Mouse (Mus musculus): ENCODE results near the gene Tbx20. TPM values are rescaled to one million over a fixed set of nuclear protein-coding genes. Genes with fewer than 3 reads are reported as not detected.
A peak's percentile ranks its signal among the peaks of the same experiment; 100 is the strongest.

The Tbx20 gene
- 2.1 TPM in 2 replicates for polyA plus RNA-seq (2015; fragmentation: Nextera tagmentation; extraction: Ambion mirVana)

DNA sequence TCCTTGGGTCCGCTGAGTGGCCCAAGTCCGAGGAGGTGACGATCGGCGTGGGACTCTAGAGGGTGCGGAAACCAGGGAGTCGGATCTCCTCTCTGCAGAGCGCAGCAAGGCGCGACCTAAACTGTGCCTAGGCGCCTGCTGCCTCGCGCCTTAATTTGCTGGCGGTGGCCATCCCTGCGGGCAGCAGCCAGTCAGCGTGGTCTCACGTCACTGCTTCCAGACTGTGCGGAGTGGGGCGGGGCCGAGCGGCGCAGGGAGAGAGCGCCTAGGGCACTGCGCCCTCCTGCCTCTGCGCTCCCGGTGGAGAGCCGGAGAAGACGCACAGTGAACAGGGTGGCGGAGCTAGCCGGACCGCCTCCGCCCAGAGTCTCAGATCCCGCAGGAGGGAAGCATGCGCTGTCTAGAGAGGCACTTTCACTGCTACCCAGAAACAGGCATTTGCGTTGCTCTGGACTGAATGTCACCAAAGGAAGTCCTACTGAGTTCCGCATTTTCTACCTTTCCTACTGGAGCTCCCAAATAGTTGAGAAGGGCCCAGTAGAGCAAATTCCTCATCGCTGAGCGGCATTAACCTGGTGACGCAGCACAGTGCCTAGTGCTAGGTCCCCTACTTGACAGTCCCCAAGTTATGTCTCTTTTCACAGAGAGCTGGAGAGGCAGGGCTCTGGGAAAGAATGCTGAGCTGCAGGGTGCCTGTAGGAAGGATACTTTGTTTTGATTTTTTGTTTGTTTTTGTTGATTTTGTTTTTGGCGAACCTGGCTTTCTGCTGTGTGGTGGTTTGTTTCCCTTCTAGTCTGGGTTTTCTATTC lies at the start of gene Tbx20:
Gene Tbx20 (minus strand): TSS at position 144 of the 810 bp plus-strand sequence.
- WGBS, result under 1% methylated on average over 40 of the region's 40 CpGs
- no peak within 1 kb of the TSS for H3K27ac ChIP-seq

DNA sequence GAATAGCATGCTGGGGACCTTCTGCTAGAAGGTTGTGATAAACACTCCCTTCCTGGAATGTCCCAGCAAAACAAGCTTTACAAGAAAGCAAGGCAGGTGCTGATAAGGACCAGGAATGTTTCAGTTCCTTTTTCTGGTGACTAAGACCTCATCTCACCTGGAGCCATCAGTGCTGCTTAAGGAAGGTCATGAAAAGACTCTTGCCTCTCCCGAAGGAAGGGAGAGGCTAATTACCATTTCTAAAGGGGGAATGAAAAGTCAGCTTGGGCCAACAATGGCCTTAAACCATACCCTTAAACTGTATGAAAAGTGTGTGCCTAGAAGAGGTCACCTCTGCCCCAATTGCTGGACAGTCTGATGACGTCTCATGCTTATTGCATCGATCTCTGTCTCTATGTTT lies 44.4 kb upstream of the Tbx20 start:
- no peaks in the 10 kb centered on the region for H3K36me3 ChIP-seq
- H3K9me3 ChIP-seq, result no peaks in the 10 kb centered on the region
- no peak overlapping the region for H3K9ac ChIP-seq
- H3K4me2 ChIP-seq, result no peak overlapping the region
- H3K4me1 ChIP-seq (replicated peaks), result no peaks in the 10 kb centered on the region
- no peak for ATAC-seq (ENCODE audit: low FRiP score)
- H3K4me3 ChIP-seq, result no peak overlapping the region
- H3K27me3 ChIP-seq, result no peaks in the 10 kb centered on the region
- H3K27ac ChIP-seq, result no peak overlapping the region
- WGBS, result 61% methylated on average over 3 of the region's 3 CpGs

More for the DNA sequence above, at the start of gene Tbx20:
- Histone ChIP-seq H3K4me2 (peak within 1 kb of the TSS; percentile 44), H3K4me1 (replicated peaks) (peaks cover 33% of the 10 kb centered on the region), H3K36me3 (no peaks in the 10 kb centered on the region), H3K27me3 (peaks cover 97% of the 10 kb centered on the region), H3K4me3 (peak within 1 kb of the TSS; percentile 30), H3K9me3 (no peaks in the 10 kb centered on the region), H3K9ac (no peak within 1 kb of the TSS)
- ATAC-seq (ENCODE audit: low FRiP score), result peak; percentile 85

DNA sequence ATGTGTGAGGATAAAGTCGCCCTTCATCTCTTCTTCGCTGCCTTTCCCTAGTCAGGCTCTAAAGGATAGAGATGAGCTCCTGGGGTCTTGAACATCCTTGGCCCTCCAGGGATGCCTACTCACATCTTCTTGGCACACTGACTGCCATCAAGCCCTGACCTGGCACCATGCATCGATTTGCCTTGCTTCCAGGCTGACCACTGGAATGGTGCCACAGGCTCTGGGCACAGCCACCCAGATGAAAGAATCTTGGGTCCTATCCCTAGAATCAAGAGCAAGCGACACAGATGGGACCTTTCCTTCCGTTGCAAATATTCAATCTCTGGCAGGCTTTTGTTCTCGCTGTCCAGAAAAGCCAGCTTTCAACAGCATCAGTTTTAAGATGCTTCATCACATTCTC lies 38.4 kb upstream of the Tbx20 start:
- H3K9me3 ChIP-seq, result no peaks in the 10 kb centered on the region
- no peak for ATAC-seq (ENCODE audit: low FRiP score)
- WGBS, result 88% methylated on average over 6 of the region's 6 CpGs

GRCm38 (mm10) chr9:24792110-24792509 lies 18.0 kb upstream of the Tbx20 start:
- no peak overlapping the region for H3K9ac ChIP-seq
- WGBS, result 98% methylated on average over 2 of the region's 2 CpGs
- H3K27ac ChIP-seq, result no peak overlapping the region
- no peak overlapping the region for H3K4me2 ChIP-seq
- no peak overlapping the region for H3K4me3 ChIP-seq
- H3K27me3 ChIP-seq, result 0 out of 2 replicates have a peak, but pooled peaks cover 4% of the 10 kb centered on the region
- no peak for ATAC-seq (ENCODE audit: low FRiP score)
- H3K9me3 ChIP-seq, result no peaks in the 10 kb centered on the region
- no peaks in the 10 kb centered on the region for H3K4me1 ChIP-seq (replicated peaks)
- H3K36me3 ChIP-seq, result no peaks in the 10 kb centered on the region

More for the DNA sequence above, 38.4 kb upstream of the Tbx20 start:
- Histone ChIP-seq H3K9ac (no peak overlapping the region), H3K4me1 (replicated peaks) (0 out of 2 replicates have a peak, but pooled peaks cover 2% of the 10 kb centered on the region), H3K36me3 (no peaks in the 10 kb centered on the region), H3K4me2 (no peak overlapping the region), H3K27ac (no peak overlapping the region), H3K4me3 (no peak overlapping the region), H3K27me3 (no peaks in the 10 kb centered on the region)

DNA sequence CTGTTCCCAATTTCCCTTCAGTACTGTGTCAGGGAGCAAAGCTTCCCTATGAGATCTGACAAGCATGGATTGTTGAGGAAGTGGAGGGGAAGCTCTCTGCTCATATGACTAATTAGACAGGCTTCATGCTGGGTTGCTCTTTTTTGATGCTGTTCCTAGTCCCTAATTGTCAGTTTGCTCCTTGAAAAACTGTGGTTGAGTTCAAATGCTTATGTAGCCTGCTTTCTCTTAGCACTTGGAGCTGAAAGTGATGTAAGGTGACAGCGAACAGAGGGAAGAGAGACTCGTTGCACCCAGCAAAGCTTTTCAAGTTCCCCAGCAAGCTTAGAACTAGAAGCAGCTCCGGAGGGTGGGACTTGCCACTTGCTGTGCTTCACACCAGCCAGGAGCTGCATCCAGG lies 15.3 kb upstream of the Tbx20 start:
- Histone ChIP-seq H3K36me3 (no peaks in the 10 kb centered on the region), H3K4me3 (no peak overlapping the region), H3K27me3 (peaks cover 9% of the 10 kb centered on the region), H3K4me2 (no peak overlapping the region), H3K9ac (no peak overlapping the region), H3K27ac (no peak overlapping the region), H3K4me1 (replicated peaks) (no peaks in the 10 kb centered on the region), H3K9me3 (no peaks in the 10 kb centered on the region)
- ATAC-seq (ENCODE audit: low FRiP score), result no peak
- 68% methylated on average over 3 of the region's 3 CpGs for WGBS

DNA sequence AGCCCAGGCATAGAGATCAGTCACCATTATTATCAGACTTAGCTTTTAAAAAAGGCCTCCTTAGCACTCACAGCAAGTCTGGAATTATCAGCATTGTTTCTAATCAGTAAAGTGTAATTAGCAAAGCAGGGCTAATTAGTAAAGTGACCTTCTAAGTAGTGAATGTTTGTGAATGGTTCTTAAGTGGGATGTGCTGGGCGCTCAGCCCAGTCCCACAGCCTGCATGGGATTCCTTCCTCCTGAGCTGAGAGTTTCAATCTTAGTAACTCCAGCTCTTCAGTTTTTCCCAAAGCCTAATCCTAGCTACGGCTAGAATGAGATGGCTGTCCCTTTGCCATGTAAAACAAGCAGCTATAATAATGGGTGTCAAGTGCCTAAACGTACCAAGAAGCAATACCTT lies 8.2 kb upstream of the Tbx20 start:
- WGBS, result 32% methylated on average over 3 of the region's 3 CpGs
- peaks cover 67% of the 10 kb centered on the region for H3K27me3 ChIP-seq
- H3K36me3 ChIP-seq, result no peaks in the 10 kb centered on the region
- no peak for ATAC-seq (ENCODE audit: low FRiP score)
- H3K4me1 ChIP-seq (replicated peaks), result peaks cover 17% of the 10 kb centered on the region
- H3K9ac ChIP-seq, result no peak overlapping the region
- no peaks in the 10 kb centered on the region for H3K9me3 ChIP-seq
- no peak overlapping the region for H3K4me3 ChIP-seq
- no peak overlapping the region for H3K4me2 ChIP-seq
- no peak overlapping the region for H3K27ac ChIP-seq

GRCm38 (mm10) chr9:24780929-24781441 lies 6.9 kb upstream of the Tbx20 start:
- peak; percentile 75 for ATAC-seq (ENCODE audit: low FRiP score)
- peaks cover 81% of the 10 kb centered on the region for H3K27me3 ChIP-seq
- WGBS, result under 1% methylated on average over 31 of the region's 32 CpGs

DNA sequence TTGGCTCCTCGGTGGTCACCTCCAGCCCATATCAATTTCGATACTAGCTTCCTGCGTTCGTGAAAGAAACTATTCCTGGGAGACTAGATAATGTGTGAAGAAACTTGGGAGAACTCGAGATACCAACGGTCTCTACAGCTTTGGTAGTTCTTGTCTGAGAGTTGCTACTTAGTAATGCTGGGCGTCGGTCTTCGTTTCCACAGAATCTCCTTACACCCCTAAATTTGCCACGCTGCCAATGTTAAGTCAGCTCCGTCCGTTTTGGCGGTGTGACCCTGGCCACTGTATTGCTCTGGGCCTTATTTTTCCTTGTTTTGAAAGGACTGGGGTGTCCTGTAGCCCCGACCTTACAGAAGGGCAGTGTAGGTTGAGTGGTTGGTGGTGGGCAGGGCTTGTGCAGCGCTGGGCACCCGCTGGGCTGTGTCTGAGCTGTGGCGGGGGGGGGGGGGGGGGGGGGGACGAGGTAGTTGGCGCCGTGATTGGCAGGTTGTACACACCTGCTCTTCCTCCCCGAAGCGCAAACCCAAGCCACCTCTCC lies 6.4 kb upstream of the Tbx20 start:
- Histone ChIP-seq H3K9ac (no peak overlapping the region), H3K4me2 (peak overlapping the region; percentile 56), H3K4me3 (peak overlapping the region; percentile 31), H3K9me3 (no peaks in the 10 kb centered on the region), H3K4me1 (replicated peaks) (peaks cover 23% of the 10 kb centered on the region), H3K27me3 (peaks cover 84% of the 10 kb centered on the region), H3K36me3 (no peaks in the 10 kb centered on the region), H3K27ac (no peak overlapping the region)
- 1% methylated on average over 17 of the region's 22 CpGs for WGBS
- ATAC-seq (ENCODE audit: low FRiP score), result peak; percentile 46

More at GRCm38 (mm10) chr9:24780929-24781441, 6.9 kb upstream of the Tbx20 start:
- Histone ChIP-seq H3K27ac (no peak overlapping the region), H3K4me3 (peak overlapping the region; percentile 31), H3K9ac (0 out of 2 replicates have a peak overlapping the region, but pooled peaks have one; percentile 29), H3K4me2 (peak overlapping the region; percentile 56), H3K4me1 (replicated peaks) (peaks cover 23% of the 10 kb centered on the region), H3K36me3 (no peaks in the 10 kb centered on the region), H3K9me3 (no peaks in the 10 kb centered on the region)

DNA sequence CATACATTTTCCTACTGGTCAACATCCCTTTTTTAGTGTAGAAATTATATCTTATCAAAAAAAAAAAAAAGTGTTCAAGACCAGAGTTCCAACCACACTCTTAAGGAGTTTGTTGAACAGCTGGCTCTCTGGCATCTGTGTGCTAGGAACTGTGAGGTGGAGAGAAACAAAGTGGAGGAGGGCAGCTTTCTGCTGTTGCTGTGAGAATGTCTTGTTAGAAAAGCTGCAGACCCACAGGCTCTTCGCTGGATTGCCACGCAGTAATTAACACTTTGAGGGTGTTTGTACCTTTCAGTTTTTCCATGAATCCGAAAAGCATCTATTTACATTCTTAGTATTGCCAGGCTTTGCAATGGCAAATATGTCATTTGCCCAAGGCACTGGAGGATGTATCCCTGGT lies 5.9 kb upstream of the Tbx20 start:
- no peak overlapping the region for H3K4me3 ChIP-seq
- H3K27me3 ChIP-seq, result peaks cover 85% of the 10 kb centered on the region
- H3K4me1 ChIP-seq (replicated peaks), result peaks cover 23% of the 10 kb centered on the region
- no peak overlapping the region for H3K27ac ChIP-seq
- no peak overlapping the region for H3K9ac ChIP-seq
- no peak for ATAC-seq (ENCODE audit: low FRiP score)
- no peak overlapping the region for H3K4me2 ChIP-seq
- WGBS, result 3% methylated on average over 3 of the region's 3 CpGs
- H3K36me3 ChIP-seq, result no peaks in the 10 kb centered on the region
- no peaks in the 10 kb centered on the region for H3K9me3 ChIP-seq

DNA sequence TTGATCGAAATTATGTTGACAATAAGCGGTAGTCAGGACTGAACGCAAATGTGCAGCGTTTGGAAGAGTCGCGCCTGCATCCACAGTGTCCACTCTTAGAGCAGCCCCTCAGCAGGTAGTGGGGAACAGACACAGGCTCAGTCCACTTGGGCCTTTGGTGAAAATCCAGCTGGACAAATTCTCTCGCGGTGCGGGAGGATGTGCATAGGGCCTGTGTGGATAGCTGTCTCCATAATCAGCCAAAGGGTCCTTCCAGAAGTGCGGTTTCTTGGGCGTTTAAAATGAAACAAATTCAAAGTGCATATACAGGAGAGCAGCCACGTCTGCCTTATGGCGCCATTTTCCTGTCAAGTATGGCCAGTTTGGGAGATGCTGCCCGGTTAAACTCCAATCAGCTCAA lies 4.5 kb upstream of the Tbx20 start:
- Histone ChIP-seq H3K9me3 (no peaks in the 10 kb centered on the region), H3K4me1 (replicated peaks) (peaks cover 33% of the 10 kb centered on the region), H3K36me3 (no peaks in the 10 kb centered on the region), H3K27ac (no peak overlapping the region), H3K9ac (no peak overlapping the region), H3K4me3 (no peak overlapping the region), H3K4me2 (no peak overlapping the region), H3K27me3 (peaks cover 94% of the 10 kb centered on the region)
- ATAC-seq (ENCODE audit: low FRiP score), result no peak
- 4% methylated on average over 14 of the region's 14 CpGs for WGBS

GRCm38 (mm10) chr9:24777961-24778360 lies 3.9 kb upstream of the Tbx20 start:
- Histone ChIP-seq H3K9me3 (no peaks in the 10 kb centered on the region), H3K4me2 (peak overlapping the region; percentile 27; the same call in 1 of the 2 replicates), H3K4me1 (replicated peaks) (peaks cover 34% of the 10 kb centered on the region), H3K4me3 (0 out of 2 replicates have a peak overlapping the region, but pooled peaks have one; percentile 2), H3K36me3 (no peaks in the 10 kb centered on the region), H3K27ac (no peak overlapping the region), H3K27me3 (peaks cover 97% of the 10 kb centered on the region), H3K9ac (no peak overlapping the region)
- WGBS, result under 1% methylated on average over 14 of the region's 14 CpGs
- ATAC-seq (ENCODE audit: low FRiP score), result no peak

GRCm38 (mm10) chr9:24777176-24777895 lies 3.2 kb upstream of the Tbx20 start:
- H3K36me3 ChIP-seq, result no peaks in the 10 kb centered on the region
- no peak for ATAC-seq (ENCODE audit: low FRiP score)
- H3K4me1 ChIP-seq (replicated peaks), result peaks cover 34% of the 10 kb centered on the region
- 1% methylated on average over 37 of the region's 37 CpGs for WGBS
- H3K27me3 ChIP-seq, result peaks cover 97% of the 10 kb centered on the region
- no peak overlapping the region for H3K9ac ChIP-seq
- no peak overlapping the region for H3K27ac ChIP-seq
- peak overlapping the region; percentile 33; the same call in 1 of the 2 replicates for H3K4me2 ChIP-seq
- no peaks in the 10 kb centered on the region for H3K9me3 ChIP-seq
- H3K4me3 ChIP-seq, result 0 out of 2 replicates have a peak overlapping the region, but pooled peaks have one; percentile 2
